Mouse (Mus musculus): ENCODE measurements around the gene Insc.

GRCm38 (mm10) chr7:114738166-114738565 is 5.3 kb upstream of the Insc start:
- TF ChIP-seq CTCF (IDR thresholded peaks at IDR 0.05) (no peak), POLR2A (IDR thresholded peaks at IDR 0.05; ENCODE audit: insufficient read depth, low read depth, low read length) (no peak)

All from heart, adult 2 months (tissue).